Mouse (Mus musculus) embryonic facial prominence, embryonic 13.5 days (tissue): ENCODE data around the gene Pip4p1. TPM values are rescaled to one million over a fixed set of nuclear protein-coding genes. Genes with fewer than 3 reads are reported as not detected.
"Not testable (repeated sequence)": the region's sequence is repeated elsewhere in the genome, so short reads cannot be mapped to it uniquely, and the experiment has no call there.

Experiments used
- ATAC-seq: fragments of 200-750 bp; cut with Nextera tagmentation; 2 replicates; pipeline ENCODE4 v1.8.0; 2017; ENCODE audit warnings: low read depth; ENCODE audit not compliant: insufficient number of reproducible peaks, insufficient read depth, low FRiP score, low TSS enrichment
- H3K27ac ChIP-seq: fragments of 300-500 bp; sonication (generic); 2 replicates; pipeline ENCODE4 v1.5.1; 2015; ENCODE audit warnings: moderate library complexity, mild to moderate bottlenecking, inconsistent platforms
- H3K27me3 ChIP-seq: fragments of 300-500 bp; sonication (generic); 2 replicates; pipeline ENCODE4 v1.6.1; 2015; ENCODE audit warnings: mild to moderate bottlenecking, inconsistent platforms
- H3K36me3 ChIP-seq: fragments of 300-500 bp; sonication (generic); 2 replicates; pipeline ENCODE4 v1.6.1; 2015; ENCODE audit warnings: mild to moderate bottlenecking, inconsistent platforms
- H3K4me1 ChIP-seq: fragments of 300-500 bp; sonication (generic); 2 replicates; pipeline ENCODE4 v1.6.1; 2015; ENCODE audit warnings: inconsistent platforms
- H3K4me2 ChIP-seq: fragments of 300-500 bp; sonication (generic); 2 replicates; pipeline ENCODE4 v1.6.1; 2015; ENCODE audit warnings: moderate library complexity, mild to moderate bottlenecking, inconsistent platforms
- H3K4me3 ChIP-seq: fragments of 300-500 bp; sonication (generic); 2 replicates; pipeline ENCODE4 v1.5.1; 2015; ENCODE audit warnings: mild to moderate bottlenecking, inconsistent platforms
- H3K9ac ChIP-seq: fragments of 300-500 bp; sonication (generic); 2 replicates; pipeline ENCODE4 v1.6.1; 2015; ENCODE audit warnings: mild to moderate bottlenecking, inconsistent platforms
- H3K9me3 ChIP-seq: fragments of 300-500 bp; sonication (generic); 2 replicates; pipeline ENCODE4 v1.6.1; 2016; ENCODE audit warnings: inconsistent platforms
- WGBS: fragments of 180-500 bp; shearing (Covaris S2); methylation state at CpG from one replicate; pipeline ENCODE4 v1.1.7; 2015; ENCODE audit warnings: mixed read lengths; 5-methylcytosine and 5-hydroxymethylcytosine counted together
- polyA plus RNA-seq: library from polyadenylated mRNA; unstranded; fragments of >200 nt; fragmentation: Nextera tagmentation; extraction: Ambion mirVana; gene quantifications from 2 replicates; pipeline ENCODE4 v1.2.1, GENCODE M21; 2015

Pip4p1 gene
- polyA plus RNA-seq, 1 experiment from 2014 or later = 56.9 TPM

- no peak overlapping the region for H3K27ac ChIP-seq
- H3K4me3 ChIP-seq = no peak overlapping the region
- WGBS = 56% methylated on average over 1 of the region's 1 CpGs
- no peaks in the 10 kb centered on the region for H3K9me3 ChIP-seq
- H3K36me3 ChIP-seq = no peaks in the 10 kb centered on the region
- no peak overlapping the region for H3K9ac ChIP-seq
- no peak overlapping the region for H3K4me2 ChIP-seq
- H3K4me1 ChIP-seq = peaks cover 4% of the 10 kb centered on the region
- no peak for ATAC-seq
- no peaks in the 10 kb centered on the region for H3K27me3 ChIP-seq
Observed at GRCm38 (mm10) chr14:50936649-50937048, 6.0 kb upstream of the Pip4p1 start.

- Histone ChIP-seq H3K4me3 (peak overlapping the region; percentile 98), H3K9me3 (no peaks in the 10 kb centered on the region), H3K27ac (peak overlapping the region; percentile 95), H3K27me3 (no peaks in the 10 kb centered on the region), H3K4me1 (peaks cover 19% of the 10 kb centered on the region), H3K9ac (peak overlapping the region; percentile 73), H3K4me2 (peak overlapping the region; percentile 64), H3K36me3 (peaks cover 30% of the 10 kb centered on the region)
- 11% methylated on average over 12 of the region's 12 CpGs for WGBS
- no peak for ATAC-seq
Observed at GRCm38 (mm10) chr14:50931493-50932020, 901 bp upstream of the Pip4p1 start.

GRCm38 (mm10) chr14:50930377-50930753 is 291 bp downstream of the Pip4p1 start:
- under 1% methylated on average over 38 of the region's 38 CpGs for WGBS
- ATAC-seq = peak; percentile 43; the same call in 1 of the 2 replicates
- Histone ChIP-seq H3K27me3 (no peaks in the 10 kb centered on the region), H3K4me1 (peaks cover 30% of the 10 kb centered on the region), H3K4me2 (peak overlapping the region; percentile 85), H3K9ac (peak overlapping the region; percentile 98), H3K9me3 (no peaks in the 10 kb centered on the region), H3K36me3 (peaks cover 36% of the 10 kb centered on the region), H3K27ac (peak overlapping the region; percentile 85), H3K4me3 (peak overlapping the region; percentile 98)

- Histone ChIP-seq H3K4me2 (peak overlapping the region; percentile 85), H3K4me1 (peaks cover 30% of the 10 kb centered on the region), H3K36me3 (peaks cover 36% of the 10 kb centered on the region), H3K4me3 (peak overlapping the region; percentile 98), H3K9ac (peak overlapping the region; percentile 98), H3K9me3 (no peaks in the 10 kb centered on the region), H3K27me3 (no peaks in the 10 kb centered on the region), H3K27ac (peak overlapping the region; percentile 85)
- WGBS = 17% methylated on average over 10 of the region's 10 CpGs
- ATAC-seq = no peak
Observed at GRCm38 (mm10) chr14:50929951-50930350, 705 bp downstream of the Pip4p1 start.

GRCm38 (mm10) chr14:50927366-50927765 is 3.3 kb downstream of the Pip4p1 start:
- Histone ChIP-seq H3K27me3 (no peaks in the 10 kb centered on the region), H3K4me1 (peaks cover 37% of the 10 kb centered on the region), H3K4me3 (0 out of 2 replicates have a peak overlapping the region, but pooled peaks have one; percentile 6), H3K4me2 (no peak overlapping the region), H3K27ac (no peak overlapping the region), H3K9me3 (no peaks in the 10 kb centered on the region), H3K36me3 (peaks cover 36% of the 10 kb centered on the region), H3K9ac (no peak overlapping the region)
- WGBS = 58% methylated on average over 3 of the region's 3 CpGs
- ATAC-seq = no peak

GRCm38 (mm10) chr14:50925111-50925920 is 5.3 kb downstream of the Pip4p1 start:
- Histone ChIP-seq H3K27ac (peak overlapping the region; percentile 95), H3K36me3 (peaks cover 37% of the 10 kb centered on the region), H3K9me3 (no peaks in the 10 kb centered on the region), H3K27me3 (no peaks in the 10 kb centered on the region), H3K4me2 (peak overlapping the region; percentile 79), H3K4me1 (peaks cover 31% of the 10 kb centered on the region), H3K4me3 (peak overlapping the region; percentile 73), H3K9ac (peak overlapping the region; percentile 87)
- ATAC-seq = no peak
- WGBS = under 1% methylated on average over 38 of the region's 38 CpGs

GRCm38 (mm10) chr14:50924281-50925064 is 6.2 kb downstream of the Pip4p1 start, which contains the start of the genes Osgep and Apex1:
Gene Osgep (minus strand): TSS chr14:50924893.
Gene Apex1 (plus strand): TSS chr14:50924968.
- Histone ChIP-seq H3K4me1 (peaks cover 24% of the 10 kb centered on the region), H3K4me3 (peak within 1 kb of the TSS; percentile 73), H3K27ac (peak within 1 kb of the TSS; percentile 95), H3K9ac (peak within 1 kb of the TSS; percentile 87), H3K4me2 (peak within 1 kb of the TSS; percentile 79), H3K36me3 (peaks cover 45% of the 10 kb centered on the region), H3K27me3 (no peaks in the 10 kb centered on the region), H3K9me3 (no peaks in the 10 kb centered on the region)
- WGBS = under 1% methylated on average over 57 of the region's 57 CpGs
- peak; percentile 93 for ATAC-seq

GRCm38 (mm10) chr14:50923437-50923836 is 7.2 kb downstream of the Pip4p1 start:
- ATAC-seq, H3K9me3 ChIP-seq, H3K27me3 ChIP-seq, H3K27ac ChIP-seq: not testable (repeated sequence)
- H3K36me3 ChIP-seq = peaks cover 42% of the 10 kb centered on the region
- WGBS = 72% methylated on average over 1 of the region's 1 CpGs
- H3K4me3 ChIP-seq = peak overlapping the region; percentile 73
- peak overlapping the region; percentile 87 for H3K9ac ChIP-seq
- H3K4me1 ChIP-seq = peaks cover 22% of the 10 kb centered on the region
- H3K4me2 ChIP-seq = peak overlapping the region; percentile 79

- ATAC-seq = no peak
- H3K4me2 ChIP-seq = no peak overlapping the region
- H3K27ac ChIP-seq = no peak overlapping the region
- no peak overlapping the region for H3K9ac ChIP-seq
- H3K36me3 ChIP-seq = peaks cover 54% of the 10 kb centered on the region
- H3K27me3 ChIP-seq = no peaks in the 10 kb centered on the region
- H3K9me3 ChIP-seq = no peaks in the 10 kb centered on the region
- H3K4me3 ChIP-seq = no peak overlapping the region
- H3K4me1 ChIP-seq = no peaks in the 10 kb centered on the region
- 30% methylated on average over 3 of the region's 3 CpGs for WGBS
Observed at GRCm38 (mm10) chr14:50911356-50911755, 19.3 kb downstream of the Pip4p1 start.

- no peak overlapping the region for H3K27ac ChIP-seq
- H3K36me3 ChIP-seq = peaks cover 25% of the 10 kb centered on the region
- ATAC-seq = no peak
- peaks cover 8% of the 10 kb centered on the region; the same call in 1 of the 2 replicates for H3K4me1 ChIP-seq
- WGBS = 76% methylated on average over 4 of the region's 4 CpGs
- H3K4me3 ChIP-seq = no peak overlapping the region
- no peaks in the 10 kb centered on the region for H3K27me3 ChIP-seq
- no peak overlapping the region for H3K9ac ChIP-seq
- no peak overlapping the region for H3K4me2 ChIP-seq
- H3K9me3 ChIP-seq = no peaks in the 10 kb centered on the region
Observed at GRCm38 (mm10) chr14:50908126-50908525, 22.5 kb downstream of the Pip4p1 start.

- H3K36me3 ChIP-seq, ATAC-seq: not testable (repeated sequence)
Observed at GRCm38 (mm10) chr14:50905327-50905726, 25.3 kb downstream of the Pip4p1 start.

More at GRCm38 (mm10) chr14:50905327-50905726, 25.3 kb downstream of the Pip4p1 start:
- not testable (repeated sequence) for H3K4me1 ChIP-seq, H3K27me3 ChIP-seq, H3K27ac ChIP-seq, H3K9ac ChIP-seq, H3K9me3 ChIP-seq, H3K4me2 ChIP-seq, H3K4me3 ChIP-seq
